Mouse (Mus musculus) cerebellum, postnatal 14 days (tissue): ENCODE results near the gene Uba2.
"Not testable (repeated sequence)": the region's sequence is repeated elsewhere in the genome, so short reads cannot be mapped to it uniquely, and the experiment has no call there.

Experiments used
- DNase-seq, 2 experiments: peaks; one replicate each; pipeline ENCODE4 v3.0.0; 2021; ENCODE audit warnings: mixed read lengths in 2 of 2

The Uba2 gene

GRCm38 (mm10) chr7:34165999-34166398 is 3.4 kb downstream of the Uba2 start:
- DNase-seq: no peak

GRCm38 (mm10) chr7:34164671-34165070 is 4.7 kb downstream of the Uba2 start:
- no peak for DNase-seq

GRCm38 (mm10) chr7:34159167-34159566 is 10.2 kb downstream of the Uba2 start:
- no peak for DNase-seq

DNA sequence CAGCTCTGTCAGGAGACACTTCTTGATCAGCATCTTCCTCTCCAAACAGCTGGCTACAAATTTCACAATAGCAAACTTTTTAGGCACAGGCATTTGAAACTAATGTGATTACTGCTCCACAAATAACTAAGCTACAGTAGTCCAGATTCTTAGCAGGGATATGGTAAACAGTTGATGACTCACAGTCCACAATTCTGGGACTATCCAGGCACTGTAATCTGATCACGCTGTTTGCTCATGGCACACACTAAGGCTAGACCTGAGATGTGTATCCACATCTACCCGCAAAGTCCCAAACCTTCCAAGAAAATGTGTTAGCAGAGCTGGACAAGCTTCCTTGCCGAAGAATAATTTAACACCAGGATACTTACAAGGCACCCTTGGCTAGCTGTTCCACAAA is 11.4 kb downstream of the Uba2 start:
- no peak for DNase-seq

DNA sequence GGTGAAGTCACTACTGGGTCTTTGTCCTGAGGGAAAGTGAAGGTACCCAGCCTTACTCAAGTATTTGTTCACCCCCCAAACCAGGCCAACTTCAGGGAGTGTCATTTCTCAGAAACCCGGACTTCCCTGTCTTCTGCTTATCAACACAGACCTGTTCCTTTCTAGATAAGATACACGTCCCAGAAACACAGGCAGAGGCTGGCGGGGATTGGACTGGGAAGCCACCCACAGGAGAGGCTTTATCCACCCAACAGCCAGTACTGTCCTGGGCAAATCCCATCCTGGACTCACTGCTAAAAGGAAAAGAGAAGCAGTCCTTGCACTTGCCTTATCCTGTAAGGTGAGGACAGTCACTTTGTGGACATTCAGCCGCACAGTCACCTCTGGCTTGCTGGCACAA is 22.2 kb downstream of the Uba2 start:
- DNase-seq: no peak

DNA sequence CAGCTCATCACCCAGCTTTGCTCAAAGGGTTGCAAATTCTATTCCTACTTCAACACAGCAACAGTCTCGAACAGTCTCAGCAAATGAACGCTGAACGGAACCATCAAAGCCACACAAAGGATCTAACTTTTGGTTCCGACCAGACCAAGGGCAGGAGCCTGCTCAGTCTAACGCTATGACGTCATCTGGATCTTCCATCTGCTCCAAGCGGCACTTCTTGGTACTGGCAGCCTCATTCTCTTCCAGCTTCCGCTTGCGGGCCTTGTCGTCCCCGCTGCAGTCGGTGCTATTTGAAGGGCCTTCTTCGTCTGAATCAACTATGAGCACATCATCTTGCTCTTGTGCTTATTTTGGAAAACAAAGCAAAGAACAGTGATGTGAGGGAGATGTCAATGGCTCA is 28.3 kb downstream of the Uba2 start:
- DNase-seq: no peak

DNA sequence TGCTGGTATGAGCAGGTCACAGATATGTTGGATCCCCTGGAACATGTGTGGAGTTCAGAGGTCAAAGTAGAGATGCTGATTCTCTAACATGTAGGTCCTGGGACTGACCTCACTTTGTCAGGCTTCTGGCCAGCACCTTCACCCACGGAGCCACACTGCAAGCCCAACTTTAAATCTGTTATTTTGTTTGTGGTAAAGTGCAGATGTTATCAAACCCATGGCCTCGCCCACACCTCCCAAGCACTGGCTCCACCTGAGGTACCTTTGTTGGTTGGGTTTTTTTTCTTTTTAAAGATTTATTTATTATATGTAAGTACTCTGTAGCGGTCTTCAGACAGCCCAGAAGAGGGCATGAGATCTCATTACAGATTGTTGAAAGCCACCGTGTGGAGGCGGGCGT is 29.9 kb downstream of the Uba2 start:
- DNase-seq: no peak

DNA sequence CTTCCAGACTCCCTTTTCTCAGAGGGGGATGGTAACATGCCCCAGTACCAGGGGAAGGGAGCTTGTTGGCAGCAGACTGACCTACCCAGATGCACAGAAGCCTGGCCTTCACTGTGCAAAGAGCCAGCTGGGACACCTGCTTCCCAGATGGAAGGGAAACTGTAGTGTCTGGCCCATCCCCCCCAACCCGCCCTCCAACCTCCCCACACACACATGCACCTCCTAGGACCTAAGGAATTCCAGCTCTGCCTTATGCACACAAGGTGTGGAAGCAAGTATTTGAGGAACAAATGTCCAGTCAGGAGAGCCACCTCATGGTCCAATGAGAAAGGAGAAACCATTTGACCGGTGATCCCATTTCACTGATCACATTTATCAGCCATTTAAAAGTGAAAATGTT is 35.1 kb downstream of the Uba2 start:
- no peak for DNase-seq

DNA sequence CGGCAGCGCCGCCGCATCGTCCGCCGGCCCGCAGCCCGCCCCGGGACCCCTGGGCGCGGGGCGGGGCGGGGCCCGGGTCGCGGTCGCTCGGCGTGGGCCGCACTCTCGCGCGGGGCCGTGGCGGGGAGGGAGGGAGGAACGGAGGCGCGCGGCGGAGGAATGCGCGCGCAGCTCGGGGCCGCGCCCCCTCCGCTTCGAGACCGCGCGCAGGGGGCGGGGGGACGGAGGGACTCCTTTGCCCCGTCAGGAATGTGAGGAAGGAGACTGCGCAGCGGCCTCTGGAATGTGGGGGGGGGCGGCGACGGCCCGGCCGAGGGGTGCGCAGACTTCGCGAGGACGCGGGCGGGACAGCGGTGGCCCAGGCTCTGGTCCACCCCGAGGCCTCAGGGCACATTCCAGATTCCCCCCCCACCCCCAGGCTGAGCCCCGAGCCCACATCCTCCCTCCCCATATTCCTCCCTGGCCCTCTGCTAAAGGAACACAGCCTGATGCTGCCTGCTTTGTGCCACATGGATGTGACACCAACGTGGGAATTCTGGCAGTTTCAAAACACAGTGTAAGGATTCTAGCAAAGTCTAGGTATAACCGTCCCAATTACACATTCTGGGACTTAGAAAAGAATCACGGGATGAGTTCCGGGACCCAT is 36.2 kb downstream of the Uba2 start, which contains the start of gene Wtip:
Gene Wtip (minus strand): TSS at position 152 of the 646 bp plus-strand sequence.
- peak; percentile 74 to 85 for DNase-seq

GRCm38 (mm10) chr7:34132355-34133079 is 36.9 kb downstream of the Uba2 start:
- DNase-seq: peak; percentile 45 to 63

- DNase-seq: no peak
Measured at GRCm38 (mm10) chr7:34131959-34132354, 37.4 kb downstream of the Uba2 start.

GRCm38 (mm10) chr7:34131118-34131517 is 38.3 kb downstream of the Uba2 start:
- no peak for DNase-seq

DNA sequence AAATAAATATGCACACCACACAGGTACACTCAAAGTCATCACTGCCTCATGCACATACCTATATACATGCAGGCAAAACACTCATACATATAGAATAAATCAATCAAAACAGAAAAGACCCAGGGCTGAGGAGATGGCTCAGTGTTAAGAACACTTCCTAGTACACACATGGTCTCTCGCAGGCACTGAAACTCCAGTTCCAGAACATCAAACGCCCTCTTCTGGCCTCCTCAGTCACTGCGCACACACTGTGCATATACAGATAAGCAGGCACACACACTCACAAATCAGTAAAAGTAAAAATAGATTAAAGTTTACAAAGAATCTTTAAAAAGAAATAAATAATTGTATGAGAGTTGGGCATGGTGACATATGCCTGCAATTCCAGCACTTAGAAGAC is 43.1 kb downstream of the Uba2 start:
- no peak for DNase-seq

- no peak for DNase-seq
Measured at GRCm38 (mm10) chr7:34125346-34125745, 44.1 kb downstream of the Uba2 start.

DNA sequence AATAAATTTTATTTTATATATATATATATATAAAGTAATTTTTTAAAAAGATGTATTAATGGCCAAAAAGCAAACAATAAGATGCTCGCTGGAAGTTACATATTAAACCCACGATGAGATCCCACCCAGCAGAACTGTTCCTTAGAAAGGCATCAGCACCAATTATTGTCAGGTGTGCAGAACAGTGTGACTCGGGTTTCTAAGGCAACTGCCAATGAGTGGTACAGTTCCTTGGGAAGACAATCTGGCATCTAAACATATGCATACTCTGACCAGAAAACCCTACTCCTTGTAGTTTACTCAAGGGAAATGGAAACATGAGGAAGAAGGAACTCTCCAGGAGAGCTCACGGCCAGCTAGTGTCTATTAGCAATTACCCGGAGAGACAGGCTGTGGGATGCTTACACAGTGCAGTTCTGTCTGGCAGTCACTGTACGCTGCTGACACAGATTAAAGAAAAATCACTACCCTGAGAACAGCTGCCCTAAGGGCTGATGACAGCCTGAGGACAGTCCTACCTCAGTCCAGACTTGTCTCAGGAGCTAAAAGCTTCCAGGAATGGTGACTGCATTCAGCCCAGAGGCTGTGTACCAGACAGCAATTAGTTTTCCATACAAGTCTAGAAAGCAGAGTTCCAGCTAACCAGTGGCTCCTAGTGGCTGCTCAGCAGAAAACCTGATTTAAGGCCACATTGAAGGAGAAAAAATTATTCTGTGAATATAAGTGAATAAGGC is 46.2 kb downstream of the Uba2 start:
- DNase-seq: peak; percentile 30 to 32

GRCm38 (mm10) chr7:34120636-34121035 is 48.8 kb downstream of the Uba2 start:
- DNase-seq: not testable (repeated sequence)

DNA sequence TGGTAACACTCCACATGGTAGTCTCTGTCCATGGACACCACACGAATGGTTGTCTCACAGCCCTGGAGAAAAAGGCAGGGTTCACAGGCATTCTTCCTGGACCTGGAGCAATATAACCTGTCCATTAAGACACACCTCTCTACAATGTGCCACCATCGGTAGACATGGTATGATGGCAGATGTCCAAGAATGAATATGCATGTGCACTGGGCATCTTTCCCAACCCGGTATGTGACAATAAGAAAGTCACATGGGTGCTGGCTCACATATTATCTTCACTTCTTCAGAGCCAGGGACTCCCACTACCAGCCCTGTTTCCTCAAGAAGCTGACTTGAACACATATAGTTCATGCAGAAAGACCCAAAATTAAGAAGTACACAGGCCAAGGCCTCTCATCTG is 52.8 kb downstream of the Uba2 start:
- DNase-seq: peak; percentile 18 to 25

GRCm38 (mm10) chr7:34109190-34109589 is 60.2 kb downstream of the Uba2 start:
- DNase-seq: no peak

GRCm38 (mm10) chr7:34101276-34101675 is 68.1 kb downstream of the Uba2 start:
- no peak for DNase-seq

GRCm38 (mm10) chr7:34100002-34100401 is 69.4 kb downstream of the Uba2 start:
- DNase-seq: no peak

GRCm38 (mm10) chr7:34094911-34095481 is 74.4 kb downstream of the Uba2 start, which contains the start of gene Scgb1b30:
Gene Scgb1b30, plus strand, starts transcription at chr7:34095431.
- no peak for DNase-seq
